Comparison of ENCODE assay signal across 8 mouse cellular contexts in the genomic region with DNA sequence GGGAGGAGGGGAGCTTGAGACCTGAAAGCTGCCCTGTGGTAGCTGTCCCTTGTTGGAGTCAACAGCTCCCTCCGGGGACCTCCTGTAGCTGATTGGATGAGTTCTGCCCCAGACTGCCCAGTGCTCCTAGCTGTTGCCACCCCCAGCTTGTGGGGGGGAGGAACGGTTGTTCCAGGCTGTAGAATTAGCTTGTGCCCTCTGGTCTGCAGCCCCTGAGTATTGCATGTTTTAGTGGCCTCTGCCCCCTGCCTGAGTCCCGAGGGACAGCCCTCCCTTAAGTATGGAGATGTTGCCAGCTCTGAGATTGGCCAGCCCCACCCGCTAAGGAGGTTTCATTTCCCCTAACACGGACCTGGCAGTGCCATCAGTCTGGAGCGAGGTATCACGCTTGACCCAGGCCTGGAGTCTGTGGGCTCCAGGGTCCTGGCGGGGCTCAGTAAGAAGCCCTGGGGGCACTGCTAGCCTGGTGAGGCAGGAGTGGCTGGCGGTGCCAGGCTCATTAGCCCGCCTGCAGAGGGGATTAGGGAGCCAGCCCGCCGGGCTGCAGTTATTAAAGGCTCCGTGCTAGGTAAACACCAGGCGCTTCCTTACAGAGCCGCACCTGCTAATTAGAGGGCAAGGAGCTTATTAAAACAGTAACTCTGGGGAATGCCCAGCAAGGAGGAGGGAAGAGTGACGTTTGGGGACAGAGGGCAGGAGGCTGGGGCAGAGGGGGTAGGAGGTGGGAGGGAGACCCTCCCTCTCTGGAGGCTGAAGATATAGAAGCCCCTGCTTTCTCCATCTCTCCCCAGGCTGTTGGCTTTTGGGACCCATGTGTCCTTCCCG.
DNase-seq lines count a peak whose midpoint lies in the region; ATAC-seq lines count a peak whose summit lies in the region.

No protein-coding gene starts in this region.

- peak overlapping the region; percentile 94 for H3K27ac ChIP-seq in neural tube, embryonic 11.5 days (ENCODE audit: low read depth, low read length)
- H3K27ac ChIP-seq in hindbrain, embryonic 16.5 days (ENCODE audit: low read depth, low read length) = peak overlapping the region; percentile 80

- H3K4me1 ChIP-seq in neural tube, embryonic 11.5 days (ENCODE audit: control insufficient read depth, insufficient read depth, low read length) = peaks cover 38% of the 10 kb centered on the region
- H3K4me1 ChIP-seq in hindbrain, embryonic 16.5 days (ENCODE audit: control insufficient read depth, insufficient read depth, low read depth, low read length) = peaks cover 26% of the 10 kb centered on the region
- peaks cover 100% of the 10 kb centered on the region for H3K4me1 ChIP-seq in megakaryocyte, embryonic 14.5 days

- peak overlapping the region; percentile 8 for H3K4me2 ChIP-seq in neural tube, embryonic 11.5 days (ENCODE audit: low read depth)
- peak overlapping the region; percentile 27 for H3K4me2 ChIP-seq in hindbrain, embryonic 16.5 days (ENCODE audit: low read length)

- 4% methylated on average over 17 of the region's 17 CpGs for WGBS in neural tube, embryonic 11.5 days
- 2% methylated on average over 17 of the region's 17 CpGs for WGBS in hindbrain, embryonic 16.5 days

- H3K36me3 ChIP-seq in neural tube, embryonic 11.5 days (ENCODE audit: control insufficient read depth, insufficient read depth, low read length) = no peaks in the 10 kb centered on the region; the same call in 1 of the 2 replicates
- no peaks in the 10 kb centered on the region for H3K36me3 ChIP-seq in hindbrain, embryonic 16.5 days (ENCODE audit: control insufficient read depth, insufficient read depth, low read length)
- peaks cover 37% of the 10 kb centered on the region for H3K36me3 ChIP-seq in megakaryocyte, embryonic 14.5 days (replicated peaks; ENCODE audit: low read length)

- H3K9ac ChIP-seq in neural tube, embryonic 11.5 days (ENCODE audit: low read length) = peak overlapping the region; percentile 58
- H3K9ac ChIP-seq in hindbrain, embryonic 16.5 days (ENCODE audit: low read depth, low read length) = peak overlapping the region; percentile 49

- peak; percentile 51 for ATAC-seq in neural tube, embryonic 11.5 days (ENCODE audit: insufficient read depth, low FRiP score, low TSS enrichment)
- peak; percentile 32 for ATAC-seq in hindbrain, embryonic 16.5 days

- H3K9me3 ChIP-seq in neural tube, embryonic 11.5 days (ENCODE audit: control insufficient read depth, low read length) = no peaks in the 10 kb centered on the region
- no peaks in the 10 kb centered on the region for H3K9me3 ChIP-seq in hindbrain, embryonic 16.5 days (ENCODE audit: control insufficient read depth, low read length)
- H3K9me3 ChIP-seq in megakaryocyte, embryonic 14.5 days = peaks cover 13% of the 10 kb centered on the region

- H3K4me3 ChIP-seq in neural tube, embryonic 11.5 days (ENCODE audit: low read depth, low read length) = no peak overlapping the region
- no peak overlapping the region for H3K4me3 ChIP-seq in hindbrain, embryonic 16.5 days (ENCODE audit: low read length)
- H3K4me3 ChIP-seq in megakaryocyte, embryonic 14.5 days (replicated peaks) = peak overlapping the region; percentile 91

- peak; percentile 68 for DNase-seq in neural tube, embryonic 11.5 days (ENCODE audit: low spot score)
- DNase-seq in neural tube, embryonic 10.5 days (ENCODE audit: extremely low spot score, low spot score) = no peak
- peak; percentile 73 for DNase-seq in embryo, embryonic 9.5 days (ENCODE audit: extremely low spot score)
- peak; percentile 63 to 81 for DNase-seq in spleen, postnatal 4 days (ENCODE audit: low spot score in 2 of 2)
- no peak for DNase-seq in right cerebral cortex, postnatal 4 days
- DNase-seq in frontal cortex, postnatal 14 days (ENCODE audit: low spot score in 2 of 2) = no peak

- H3K27me3 ChIP-seq in neural tube, embryonic 11.5 days (ENCODE audit: control insufficient read depth, insufficient read depth, low read length) = no peaks in the 10 kb centered on the region
- H3K27me3 ChIP-seq in hindbrain, embryonic 16.5 days (replicated peaks; ENCODE audit: control insufficient read depth, insufficient read depth, low read length) = no peaks in the 10 kb centered on the region; the same call in 1 of the 2 replicates
- H3K27me3 ChIP-seq in megakaryocyte, embryonic 14.5 days (replicated peaks) = no peaks in the 10 kb centered on the region

Comparison
In these comparisons a context has a peak if more than half of its experiments do, and no peak if none do; other contexts are left out.
1. DNase-seq: peak in neural tube, embryonic 11.5 days (single experiment), embryo, embryonic 9.5 days (single experiment) and spleen, postnatal 4 days (2 of 2); none in neural tube, embryonic 10.5 days (single experiment), right cerebral cortex, postnatal 4 days (single experiment) and frontal cortex, postnatal 14 days (0 of 2).